Mouse (Mus musculus) cerebellum, postnatal 36 days (tissue): ENCODE results near the gene Esp24.
"Not testable (repeated sequence)": the region's sequence is repeated elsewhere in the genome, so short reads cannot be mapped to it uniquely, and the experiment has no call there.

Experiments used
- DNase-seq, 2 experiments: peaks; one replicate each; pipeline ENCODE4 v3.0.0; 2021 to 2022; ENCODE audit warnings: mixed read lengths in 2 of 2

The Esp24 gene

DNA sequence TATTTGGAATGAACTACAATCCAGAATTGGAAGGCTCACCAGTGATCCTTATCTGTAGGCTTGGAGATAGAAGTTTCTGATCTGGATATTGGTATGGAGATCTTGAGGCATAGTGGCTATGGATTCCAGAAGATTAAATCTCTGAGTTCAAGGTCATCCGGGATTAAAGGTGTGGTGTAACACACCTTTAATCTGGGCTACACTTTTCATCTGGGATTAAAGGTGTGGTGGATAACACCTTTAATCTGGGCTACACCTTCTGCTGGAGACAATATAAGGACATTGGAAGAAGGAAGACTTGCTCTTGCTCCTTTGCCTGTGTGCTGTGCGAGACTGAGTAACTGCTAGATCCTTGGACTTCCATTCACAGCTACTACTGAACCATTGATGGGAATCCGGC, at the start of gene Esp24:
Gene Esp24, plus strand, starts transcription at position 301 of the 400 bp plus-strand sequence.
- not testable (repeated sequence) for DNase-seq

GRCm38 (mm10) chr17:39009846-39010245, 26.6 kb upstream of the Esp24 start:
- no peak for DNase-seq

DNA sequence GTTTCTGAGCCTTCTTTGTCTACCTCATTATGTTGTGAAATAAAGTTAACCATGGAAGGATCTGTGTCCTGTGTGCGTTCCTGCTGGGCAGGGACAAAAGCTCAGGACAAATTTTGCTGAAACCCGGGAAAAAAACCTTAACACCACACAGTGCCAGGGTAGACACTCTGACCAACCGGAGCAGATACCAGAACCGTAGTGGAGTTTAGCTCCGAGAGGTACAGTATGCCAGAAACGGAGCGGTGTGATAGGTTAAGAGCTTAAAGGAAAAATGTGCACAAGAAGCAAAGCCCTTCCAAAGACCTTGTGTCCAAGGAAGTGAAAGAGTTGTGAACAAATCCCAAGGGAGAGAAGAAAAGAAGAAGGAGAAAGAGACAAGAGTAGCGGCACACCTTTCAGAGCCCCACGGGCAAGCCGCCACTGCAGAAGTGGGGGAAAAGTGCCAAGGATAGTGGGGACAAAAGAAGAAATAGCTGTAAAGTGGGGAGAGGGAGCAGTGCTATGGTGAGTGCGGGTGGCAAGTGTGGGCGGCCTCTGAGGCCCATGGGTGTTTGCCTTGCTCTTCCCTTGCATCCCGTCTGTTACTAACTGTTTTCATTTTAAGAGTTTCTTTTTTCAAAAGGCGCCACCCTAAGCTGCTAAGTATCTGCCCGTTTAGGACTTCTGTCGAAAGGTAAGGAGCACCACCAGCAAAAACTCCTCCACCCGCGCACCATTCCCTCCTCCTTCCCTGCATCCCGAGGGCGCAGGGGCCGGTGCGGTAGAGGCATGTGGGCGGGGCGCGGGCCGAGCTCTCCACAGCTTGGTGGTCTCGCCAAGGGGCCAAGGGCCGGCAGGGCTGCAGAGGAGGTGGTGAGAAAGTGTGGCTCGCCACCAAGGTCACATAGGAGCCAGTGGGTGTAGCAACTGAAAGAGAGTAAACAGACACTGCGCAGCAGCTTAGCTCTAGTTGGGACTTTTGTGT, 25.5 kb upstream of the Esp24 start:
- no peak for DNase-seq

DNA sequence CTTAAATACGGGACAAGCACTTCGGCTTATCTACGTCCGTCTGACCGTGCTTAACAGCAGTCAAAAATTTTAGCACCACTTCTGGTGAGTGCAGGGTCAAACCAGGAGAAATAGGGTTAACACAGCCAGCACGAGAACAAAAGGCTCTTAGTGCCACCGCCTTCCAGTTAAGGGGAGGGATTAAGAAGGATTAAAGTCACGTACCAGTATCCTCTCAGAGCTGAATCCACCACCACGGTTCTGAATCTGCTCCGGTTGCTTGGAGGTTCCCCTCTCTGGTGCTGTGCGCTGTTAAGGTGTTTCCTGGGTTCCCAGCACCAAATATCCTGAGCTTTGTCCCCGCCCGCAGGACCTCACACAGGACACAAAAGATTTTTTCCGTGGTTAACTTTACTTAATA, 19.3 kb upstream of the Esp24 start:
- no peak for DNase-seq

GRCm38 (mm10) chr17:39043241-39043640, 6.7 kb downstream of the Esp24 start, which contains the start of gene Gm21903:
Gene Gm21903 (minus strand): TSS chr17:39043341.
- no peak for DNase-seq

DNA sequence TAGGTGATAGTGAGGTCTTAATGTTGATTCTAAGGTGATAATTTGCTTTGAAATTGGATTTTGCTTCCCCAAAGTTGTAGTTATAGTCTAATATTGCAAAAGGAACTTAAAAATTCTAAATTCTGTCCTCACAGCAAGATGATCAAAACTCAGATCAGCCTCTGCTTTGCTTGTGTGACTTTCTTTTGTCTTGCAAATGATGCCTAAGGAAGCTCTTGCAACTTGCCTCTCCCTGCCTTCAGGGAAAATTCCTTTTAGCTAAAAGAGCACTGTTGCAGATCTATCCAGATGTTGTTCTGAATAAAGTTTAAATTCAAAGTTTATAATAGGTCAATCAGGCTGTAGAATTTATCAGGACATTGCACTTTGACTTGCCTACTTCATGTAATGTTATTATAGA, 27.1 kb downstream of the Esp24 start:
- no peak for DNase-seq

DNA sequence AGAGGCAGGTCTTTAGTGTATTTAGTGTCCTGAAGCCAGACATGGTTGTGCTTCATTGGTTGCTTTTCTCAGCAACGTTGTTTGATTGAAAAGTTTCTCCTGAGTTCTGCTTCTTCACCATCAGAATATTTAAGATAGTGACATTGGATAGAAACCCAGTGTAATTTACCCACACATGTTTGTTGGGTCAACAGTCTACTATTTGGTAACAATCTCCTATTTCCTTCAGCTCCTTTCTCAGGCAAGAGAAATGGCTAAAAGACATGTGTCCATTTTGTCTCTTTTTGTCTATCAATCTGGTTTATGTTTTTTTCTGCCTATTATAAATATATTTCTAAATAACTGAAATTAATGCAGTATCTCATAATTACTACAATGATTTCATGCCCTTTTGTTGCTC, 40.4 kb downstream of the Esp24 start, which contains the start of gene Esp23:
Gene Esp23, minus strand, starts transcription at position 101 of the 400 bp plus-strand sequence.
- DNase-seq, result no peak
